Mouse (Mus musculus) heart, adult 18-20 months (tissue): ENCODE results near the gene Prss34. TPM values are rescaled to one million over a fixed set of nuclear protein-coding genes. Genes with fewer than 3 reads are reported as not detected.
A peak's percentile ranks its signal among the peaks of the same experiment; 100 is the strongest.

Experiments
- DNase-seq, 2 experiments: peaks; one replicate each; pipeline ENCODE4 v3.0.0; 2021 to 2022; ENCODE audit warnings: mixed read lengths in 1 of 2
- long read RNA-seq, 2 experiments: library from polyadenylated mRNA; stranded (forward); transcript quantifications; one replicate each; pipeline ENCODE4 v2.0.0; 2021
- total RNA-seq, 2 experiments: library from RNA; stranded (reverse); gene quantifications; 2 replicates each; pipeline ENCODE4 v1.2.3; 2021

The Prss34 gene
- under 1 TPM; 0.46 to 0.50 TPM for total RNA-seq
- long read RNA-seq, experiment 1: 0 reads
- long read RNA-seq, experiment 2: 0 reads

DNA sequence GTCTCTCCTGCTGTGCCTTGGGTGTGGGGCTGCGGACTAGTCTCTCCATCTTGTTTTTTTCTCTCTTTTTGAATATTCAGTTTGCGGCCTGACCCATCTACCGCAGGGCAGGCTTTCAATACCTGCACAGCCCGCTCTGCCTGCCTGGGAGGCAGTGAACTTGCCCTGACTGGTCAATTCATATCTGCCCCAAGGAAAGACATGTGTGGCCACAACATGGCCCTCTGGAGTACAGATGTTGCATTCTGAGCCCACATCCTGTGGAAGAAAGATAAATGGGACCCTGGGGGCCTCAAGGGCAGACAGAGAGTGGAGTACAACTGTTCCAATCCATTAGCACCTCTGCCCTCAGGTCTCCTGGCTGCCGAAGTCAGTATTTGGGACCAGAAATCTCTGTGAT lies at the start of gene Prss34:
Prss34 (plus strand) TSS at position 301 of the 400 bp plus-strand sequence.
- no peak for DNase-seq

DNA sequence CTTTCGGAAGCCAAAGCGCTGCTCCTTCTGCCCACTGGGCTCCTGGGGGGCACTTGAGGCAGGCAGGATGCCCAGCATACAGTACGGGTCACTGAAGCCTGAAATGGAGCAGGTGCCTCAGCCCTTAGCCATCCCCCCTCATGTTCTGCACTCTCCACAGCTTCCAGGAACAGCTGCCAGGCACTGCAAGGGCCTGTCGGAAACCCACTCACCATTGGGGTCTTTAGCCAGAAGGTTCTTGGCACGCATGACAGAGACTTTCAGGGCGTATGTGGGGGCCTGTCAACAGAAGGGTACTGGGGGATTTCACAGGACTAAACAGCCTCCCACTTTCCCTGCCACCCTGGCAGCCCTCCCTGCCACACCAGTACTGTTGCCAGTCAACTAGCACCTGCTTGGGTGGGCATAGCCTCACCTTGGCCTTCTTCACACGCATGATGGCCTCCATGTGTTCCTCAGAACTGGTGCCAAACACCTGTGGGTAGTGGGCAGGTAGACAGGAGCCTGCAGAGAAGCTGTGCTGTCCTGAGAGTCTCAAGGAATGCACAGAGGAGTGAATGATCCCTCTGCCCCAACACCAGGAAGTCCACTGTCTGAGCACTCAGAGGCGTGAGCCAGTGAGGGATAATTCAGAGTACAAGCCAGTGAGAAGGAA lies 47.9 kb upstream of the Prss34 start:
- no peak for DNase-seq

DNA sequence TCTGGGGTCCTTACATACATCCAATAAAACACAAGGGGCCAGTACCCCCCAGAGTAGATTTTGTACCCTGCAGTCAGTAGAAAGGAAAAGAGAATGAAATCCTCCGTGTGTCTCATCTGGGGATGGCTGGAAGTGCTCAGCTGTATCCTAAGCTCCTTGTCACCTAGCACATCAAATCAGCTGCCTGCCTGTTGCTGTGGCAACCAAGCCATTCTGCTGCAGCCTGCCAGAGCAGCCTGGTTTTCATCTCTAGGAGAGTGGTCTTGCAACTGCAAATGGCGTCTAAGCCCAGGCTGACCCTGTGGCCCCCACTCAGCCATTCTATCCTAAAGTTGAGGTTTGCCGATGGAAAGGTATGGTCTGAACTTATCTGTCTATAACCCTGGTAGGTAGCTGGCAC lies 45.6 kb upstream of the Prss34 start:
- DNase-seq: no peak

DNA sequence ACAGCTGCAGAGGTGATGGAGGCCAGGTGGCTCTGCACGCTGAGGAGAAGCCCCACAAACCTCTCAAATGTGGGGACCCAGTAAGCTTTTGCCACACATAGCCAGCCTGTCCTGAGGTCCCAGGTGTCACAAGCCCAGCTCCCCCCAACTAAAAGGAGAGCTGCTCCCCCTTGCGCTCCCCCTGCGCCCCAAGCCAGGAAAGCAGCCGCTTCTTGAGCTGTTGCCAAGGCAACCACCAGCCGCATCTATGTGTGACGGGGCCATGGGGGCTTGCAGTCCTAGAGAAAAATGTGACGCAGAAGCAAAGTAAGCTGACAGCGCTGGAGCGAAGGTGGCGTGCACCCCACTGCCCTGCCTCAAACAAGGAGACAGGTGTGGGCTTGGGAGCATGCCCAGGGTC lies 44.4 kb upstream of the Prss34 start:
- no peak for DNase-seq

DNA sequence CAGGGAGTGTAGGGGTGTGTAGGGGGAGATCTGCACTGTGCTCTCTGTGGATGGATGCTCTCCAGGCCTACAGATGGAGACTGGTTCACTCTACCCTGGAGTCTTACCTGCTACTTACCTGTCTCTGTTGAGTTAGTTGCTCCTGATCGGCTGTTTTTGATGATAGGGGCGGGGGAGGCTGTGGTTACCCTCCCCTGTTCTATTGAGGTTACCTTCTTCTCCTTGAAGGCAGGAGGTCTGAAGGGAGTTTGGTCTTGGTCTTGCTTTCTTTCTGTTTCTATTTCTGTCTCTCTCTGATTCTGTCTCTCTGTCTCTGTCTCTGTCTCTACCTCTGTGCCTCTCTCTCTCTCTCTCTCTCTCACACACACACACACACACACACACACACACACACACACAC lies 43.1 kb upstream of the Prss34 start:
- no peak for DNase-seq

DNA sequence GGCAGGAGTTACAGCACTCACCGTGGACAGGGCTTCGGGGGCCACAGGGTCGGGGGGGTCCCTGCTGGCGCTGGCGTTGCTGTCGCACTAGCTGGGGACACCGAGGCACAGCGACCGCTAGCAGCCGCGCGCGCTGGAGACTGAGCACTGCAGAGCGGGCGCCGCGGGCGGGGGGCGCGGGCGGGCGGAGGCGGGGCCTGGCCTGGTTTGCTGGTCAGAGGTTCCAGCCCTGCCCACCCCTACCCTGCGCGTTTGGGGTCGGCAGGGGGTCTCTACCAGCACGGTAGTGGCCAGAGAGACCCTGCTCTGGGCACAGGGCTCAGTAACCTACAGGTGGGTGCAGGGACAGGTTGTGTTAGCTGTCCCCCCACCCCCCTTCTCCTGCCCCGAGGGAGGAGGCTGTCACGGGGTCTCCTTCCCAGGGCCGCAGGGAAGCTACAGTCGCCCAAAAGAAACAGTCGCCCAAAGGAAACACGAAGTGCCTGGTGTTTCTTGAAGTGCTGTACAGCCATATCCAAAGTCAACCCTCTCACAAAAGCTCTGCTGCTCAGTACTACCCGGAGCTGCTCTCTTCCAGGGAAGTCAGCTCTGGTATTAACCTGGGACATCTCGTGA lies 41.9 kb upstream of the Prss34 start, which contains the start of gene Baiap3:
Baiap3 (minus strand) TSS at position 225 of the 615 bp plus-strand sequence.
- no peak for DNase-seq

DNA sequence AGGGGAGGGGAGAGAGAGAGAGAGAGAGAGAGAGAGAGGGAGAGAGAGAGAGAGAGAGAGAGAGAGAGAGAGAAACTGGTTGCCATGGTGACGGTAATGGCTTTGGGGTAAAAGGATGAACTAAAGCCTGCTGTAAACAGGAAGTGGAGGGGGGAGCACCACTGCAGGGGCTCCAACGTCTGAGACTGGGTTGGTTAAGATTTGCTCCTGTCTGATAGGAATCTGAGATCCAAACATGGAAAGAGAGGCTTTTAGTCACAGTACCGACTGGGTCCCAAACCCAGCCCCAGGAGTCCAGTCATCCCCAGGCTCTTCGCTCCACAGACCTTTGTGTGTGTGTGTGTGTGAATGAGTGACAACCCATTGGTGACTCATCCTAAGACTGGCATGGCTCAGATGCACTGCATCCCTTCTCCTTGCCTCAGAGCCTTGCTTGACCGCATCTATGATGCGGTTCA lies 40.4 kb upstream of the Prss34 start:
- no peak for DNase-seq

DNA sequence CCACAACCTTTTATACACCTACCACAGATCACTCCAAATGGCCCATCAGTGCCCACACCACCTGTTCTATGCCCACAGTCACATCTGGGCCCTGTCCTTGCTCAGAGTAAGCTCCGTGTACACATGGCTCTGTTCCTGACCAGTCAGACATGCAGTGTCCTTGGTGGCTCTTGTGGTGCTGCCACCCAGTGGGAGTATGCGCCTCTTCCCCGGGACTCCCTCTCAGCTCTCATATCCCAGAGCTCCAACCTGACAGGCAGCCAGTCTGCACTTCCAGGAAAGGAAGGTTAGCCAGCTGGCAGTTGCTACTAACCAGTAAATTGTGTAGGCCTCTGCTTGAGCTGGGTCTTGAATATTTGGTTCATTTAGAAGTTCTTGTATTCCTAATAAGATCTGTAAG lies 33.7 kb upstream of the Prss34 start:
- peak; percentile 60 to 78 for DNase-seq

DNA sequence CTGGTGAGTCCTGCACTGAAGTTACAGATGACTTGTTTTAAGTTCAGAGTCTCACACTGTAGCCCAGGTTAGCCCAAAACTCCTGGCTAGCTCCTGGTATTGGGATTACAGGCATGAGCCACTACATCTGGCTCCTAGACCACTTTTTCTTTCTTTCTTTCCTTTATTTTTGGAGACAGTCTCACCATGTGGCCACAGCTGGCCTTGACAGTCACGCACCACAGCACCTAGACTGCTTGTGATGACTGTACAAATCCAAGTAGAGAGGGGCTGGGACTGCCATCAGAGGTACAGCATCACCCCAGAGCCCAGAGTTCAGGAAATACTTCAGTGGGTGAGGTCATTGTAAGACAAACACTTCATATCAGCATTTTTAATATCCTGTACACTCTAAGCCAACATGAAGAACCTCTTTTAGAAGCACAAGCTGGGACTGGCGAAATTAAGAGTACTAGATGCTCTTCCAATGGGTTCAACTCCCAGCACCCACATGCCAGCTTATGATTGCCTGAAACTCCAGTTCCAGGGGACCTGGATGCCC lies 27.3 kb upstream of the Prss34 start:
- no peak for DNase-seq

DNA sequence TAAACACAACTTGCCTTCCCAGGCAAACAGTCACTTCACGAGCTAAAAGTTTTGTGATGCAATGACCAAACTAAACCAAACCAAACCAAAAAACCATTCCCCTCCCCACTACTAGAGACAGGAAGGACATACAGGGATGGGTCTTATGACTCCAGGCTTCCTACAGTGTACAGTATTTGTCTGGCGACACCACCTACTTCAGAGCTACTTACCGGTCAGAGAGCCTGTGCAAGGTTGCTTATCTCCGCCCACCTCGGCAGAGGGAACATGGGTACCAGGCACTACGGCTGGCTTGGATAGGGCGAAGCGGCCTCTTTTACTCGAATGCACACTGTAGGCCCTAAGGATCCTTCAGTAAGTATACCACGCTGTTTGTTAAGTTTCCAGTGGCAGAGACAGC lies 25.9 kb upstream of the Prss34 start:
- no peak for DNase-seq

DNA sequence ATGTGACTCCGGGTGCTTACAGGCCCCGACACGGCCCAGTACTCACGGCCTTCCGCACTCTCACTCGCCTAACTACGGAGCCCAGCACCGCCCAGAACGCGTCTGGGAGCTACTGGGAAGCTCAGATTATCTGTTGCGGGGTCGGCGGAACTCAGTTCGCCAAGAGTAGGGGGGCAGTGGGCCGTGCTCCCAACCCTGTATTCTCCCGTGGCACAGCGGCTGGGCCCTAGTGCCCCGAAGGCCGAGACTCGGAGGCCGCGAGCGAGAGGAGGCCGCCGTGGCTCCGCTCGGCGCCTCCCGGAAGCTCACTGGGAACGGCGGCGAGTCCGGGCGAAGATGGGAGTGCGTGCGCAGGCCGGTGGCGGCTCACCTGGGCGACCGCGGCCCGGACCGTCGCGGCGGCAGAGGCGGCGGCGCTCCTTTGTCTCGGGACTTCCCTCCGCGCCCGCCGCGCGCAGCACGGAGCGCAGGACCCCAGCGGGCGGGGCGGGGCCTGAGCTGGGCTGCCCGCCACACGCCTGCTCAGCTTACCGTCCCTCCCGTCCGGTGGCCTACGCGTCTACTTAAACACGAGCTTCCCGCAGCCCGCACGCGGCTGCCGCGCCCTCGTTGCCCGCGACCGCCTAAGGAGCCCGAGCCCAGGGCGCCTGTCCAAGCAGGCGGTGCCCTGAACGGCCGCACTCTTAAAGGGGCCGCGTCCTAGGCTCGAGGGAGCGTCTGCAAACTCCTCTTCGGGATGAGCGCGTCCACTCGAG lies 25.1 kb upstream of the Prss34 start:
- DNase-seq: peak in 1 of 2 experiments; percentile 93

DNA sequence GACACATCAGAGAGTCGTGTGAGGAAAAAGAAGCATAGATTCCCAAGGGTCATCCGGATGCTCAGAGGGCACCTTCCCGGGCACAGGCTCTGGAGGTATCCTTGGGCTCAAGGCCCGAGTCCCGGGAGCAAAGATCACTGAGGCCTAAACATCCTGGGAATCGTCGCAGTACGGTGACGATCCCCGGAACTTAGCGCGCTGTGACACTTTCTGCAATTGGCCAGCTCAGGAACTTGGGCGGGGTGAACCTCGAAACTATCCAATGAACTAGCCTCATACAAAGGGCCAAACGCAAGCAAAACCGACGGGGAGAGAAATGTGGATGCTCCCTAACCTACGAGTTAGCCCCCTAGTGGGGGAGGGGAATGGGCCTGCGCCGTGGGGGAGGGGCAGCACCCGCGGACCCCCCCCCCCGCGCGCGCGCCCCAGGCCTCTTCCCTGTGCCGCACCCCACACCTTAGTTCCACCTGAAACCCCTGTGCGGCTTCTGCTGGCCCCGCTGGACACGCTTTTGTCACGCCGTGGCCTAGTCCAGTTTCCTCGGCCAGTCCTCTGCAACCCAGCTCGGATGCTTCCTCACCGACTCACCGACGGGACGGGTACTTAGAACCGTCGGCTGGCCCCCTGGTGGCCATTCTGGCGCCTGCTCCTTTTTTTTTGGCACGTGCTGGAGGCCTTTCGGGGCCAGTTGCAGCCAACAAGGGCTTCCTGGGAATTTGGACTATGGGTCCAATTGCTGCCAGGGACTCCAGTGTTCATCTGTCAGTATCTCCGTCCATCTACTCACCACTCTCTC lies 24.3 kb upstream of the Prss34 start:
- DNase-seq: peak; percentile 97 to 99

DNA sequence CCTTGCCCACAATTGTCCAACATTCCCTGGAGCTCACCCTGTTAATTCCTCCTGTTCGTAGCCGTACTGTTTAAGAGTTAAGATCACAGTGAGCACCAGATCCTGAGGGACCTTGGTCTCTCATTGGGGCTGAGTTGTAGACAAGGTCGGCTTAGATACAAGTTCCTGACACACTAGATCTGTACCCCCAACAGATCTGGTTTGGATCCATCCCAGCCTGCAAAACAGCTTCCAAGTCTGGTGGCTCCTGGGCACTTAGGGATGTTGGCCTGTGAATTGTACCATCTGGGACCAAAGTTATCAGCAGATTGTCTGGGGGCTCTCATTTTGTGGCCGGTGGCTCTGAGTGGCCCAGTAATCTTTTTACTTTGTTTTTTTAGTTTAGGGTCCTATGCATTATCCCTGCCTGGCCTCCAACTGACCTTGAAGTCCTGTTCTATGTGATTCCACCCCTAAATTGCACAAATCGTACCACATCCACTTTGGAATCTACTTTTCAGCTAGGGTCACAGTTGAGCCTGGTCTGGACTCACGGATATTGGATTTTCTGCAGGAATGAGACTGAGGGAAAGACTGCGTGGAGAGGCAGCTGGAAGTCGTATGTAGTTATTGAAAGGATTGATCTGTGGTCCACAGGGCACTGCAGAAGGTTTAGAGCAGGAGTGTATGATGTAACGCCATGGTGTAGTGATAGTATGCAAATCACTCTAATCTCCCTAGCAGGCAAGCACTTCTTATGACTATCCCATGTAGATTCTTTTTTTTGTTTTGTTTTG lies 23.4 kb upstream of the Prss34 start, which contains the start of gene Ube2i:
Ube2i (minus strand) TSS at position 52 of the 776 bp plus-strand sequence.
- DNase-seq: no peak

DNA sequence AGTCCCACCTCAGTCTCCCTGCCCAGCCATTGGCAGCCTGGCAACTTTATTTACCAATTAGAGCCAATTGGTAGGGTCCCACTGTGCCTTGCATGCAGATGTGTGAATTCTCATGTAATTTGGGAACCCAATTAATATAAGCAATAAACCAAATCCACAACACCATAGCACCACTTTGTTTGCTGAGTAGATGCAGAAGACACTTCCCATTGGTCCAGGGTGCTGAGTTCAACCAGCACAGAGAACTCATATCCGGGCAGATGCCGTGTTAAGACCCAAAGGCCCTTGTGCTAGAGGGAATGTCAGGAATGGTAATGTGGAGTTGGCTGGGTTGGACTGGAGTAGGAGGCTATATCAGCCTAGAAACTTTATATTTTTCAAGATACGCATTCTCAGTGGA lies 22.4 kb upstream of the Prss34 start:
- DNase-seq: no peak

DNA sequence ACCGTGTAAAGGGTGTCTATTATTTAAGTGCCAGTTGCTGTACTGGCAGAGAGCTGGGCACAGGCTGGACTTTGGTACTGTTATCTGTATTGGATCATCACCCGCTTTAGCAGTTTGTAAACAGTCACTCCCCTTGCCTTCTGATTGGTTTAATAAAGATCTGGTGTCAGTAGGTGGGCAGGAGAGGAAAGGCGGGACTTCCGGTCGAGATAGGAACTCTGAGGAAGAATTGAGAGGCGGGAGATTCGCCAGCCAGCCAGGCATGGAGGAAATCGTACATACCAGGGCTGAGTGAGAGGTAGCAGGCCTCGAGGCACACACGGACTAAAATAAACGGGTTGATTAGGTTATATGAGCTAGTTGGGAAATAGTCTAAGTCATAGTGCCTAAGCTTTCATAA lies 16.1 kb upstream of the Prss34 start:
- DNase-seq: peak; percentile 43 to 72

DNA sequence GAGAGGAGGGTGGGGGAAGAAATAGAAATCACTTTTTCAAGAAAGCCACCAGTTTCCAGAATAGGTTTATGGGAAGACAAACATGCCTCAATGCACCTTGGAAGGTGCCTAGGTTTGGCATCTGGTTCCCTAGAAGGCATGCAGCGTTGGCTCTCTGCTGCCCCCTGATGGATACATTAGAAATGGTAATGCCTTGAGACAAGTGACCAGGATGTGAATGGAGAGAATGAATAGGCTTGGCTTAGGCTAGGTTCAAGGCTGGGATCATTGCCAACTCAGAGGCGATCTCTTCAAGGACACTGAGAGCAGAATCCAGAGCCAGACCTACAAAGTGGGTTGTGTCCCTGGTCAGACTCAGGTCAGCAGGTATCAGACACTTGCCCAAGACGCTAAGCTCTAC lies 13.2 kb upstream of the Prss34 start:
- DNase-seq: peak; percentile 67 to 82

DNA sequence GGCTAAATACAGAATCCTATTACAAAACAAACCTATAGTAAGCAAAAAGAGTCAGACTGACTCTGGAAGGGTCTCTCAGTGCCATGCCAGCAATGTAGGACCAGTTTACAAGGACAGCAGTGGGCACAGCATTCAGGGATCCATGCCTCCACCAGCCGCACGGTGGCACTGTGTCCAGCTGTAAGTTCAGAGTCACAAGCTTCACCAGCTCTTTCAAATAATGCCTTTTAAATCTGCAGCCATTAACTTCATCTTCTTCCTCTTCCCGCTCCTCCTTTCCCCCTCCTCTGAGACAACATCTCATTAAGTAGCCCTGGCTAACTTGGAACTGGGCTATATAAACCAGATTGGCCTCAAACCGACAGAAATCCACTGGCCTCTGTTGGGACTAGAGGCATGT lies 9.4 kb upstream of the Prss34 start:
- peak; percentile 25 to 42 for DNase-seq

DNA sequence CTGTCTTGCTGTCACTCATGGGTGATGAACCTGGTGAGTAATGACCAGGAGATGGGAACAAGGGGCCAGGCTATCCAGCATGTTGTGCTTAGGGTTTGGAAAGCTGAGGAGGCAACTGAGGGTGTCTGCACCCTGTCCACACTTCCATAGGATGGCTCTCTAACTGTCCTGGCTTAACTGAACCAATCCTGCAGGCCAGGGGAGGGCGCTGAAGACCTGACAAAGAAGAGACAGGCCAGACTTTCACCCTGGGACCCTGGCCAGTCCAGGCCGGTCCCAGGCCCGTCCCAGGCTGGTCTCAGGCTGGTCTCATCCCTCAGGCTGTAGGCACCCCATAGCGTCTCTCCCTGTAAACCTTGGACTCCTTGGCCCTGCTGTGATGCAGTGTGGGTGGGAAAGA lies 7.8 kb upstream of the Prss34 start:
- no peak for DNase-seq

DNA sequence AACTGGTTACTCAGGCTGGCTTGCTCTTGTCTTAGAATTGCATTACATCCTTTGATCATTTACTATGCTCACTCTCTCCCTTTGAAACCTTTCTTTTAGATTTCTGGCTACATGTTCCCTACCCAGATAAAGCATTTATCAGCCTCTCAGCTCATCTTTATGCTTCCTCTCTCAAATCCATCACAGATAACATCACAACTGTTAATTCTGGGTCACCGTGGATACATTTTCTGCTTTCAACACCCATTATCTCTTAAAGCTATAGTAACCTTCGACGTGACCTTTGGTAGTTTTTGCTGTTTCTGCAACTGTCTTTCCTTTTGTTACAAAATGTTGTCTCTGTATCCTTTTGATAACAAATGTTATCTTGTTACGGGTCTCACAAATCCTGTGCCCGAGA lies 4.7 kb upstream of the Prss34 start:
- DNase-seq: no peak

DNA sequence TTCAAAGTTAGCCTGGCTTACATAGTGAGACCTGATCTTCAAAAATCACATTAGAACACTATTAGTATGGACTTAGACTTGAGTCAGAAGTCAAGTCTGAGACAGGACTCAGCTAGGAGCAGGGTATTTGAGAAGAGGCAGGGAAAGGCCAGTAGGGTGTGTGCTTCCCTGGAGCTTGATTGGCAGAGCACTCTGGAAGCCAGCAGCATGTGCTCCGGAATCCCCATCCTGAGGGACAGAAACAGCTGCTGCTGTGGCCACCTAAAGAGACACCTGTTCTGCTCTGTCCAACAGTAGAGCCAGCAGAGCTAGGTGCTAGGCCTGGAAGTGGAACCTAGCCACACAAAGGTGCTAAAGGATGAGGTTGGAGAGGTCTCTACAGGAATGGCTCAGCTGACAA lies 4.1 kb upstream of the Prss34 start:
- DNase-seq: no peak

DNA sequence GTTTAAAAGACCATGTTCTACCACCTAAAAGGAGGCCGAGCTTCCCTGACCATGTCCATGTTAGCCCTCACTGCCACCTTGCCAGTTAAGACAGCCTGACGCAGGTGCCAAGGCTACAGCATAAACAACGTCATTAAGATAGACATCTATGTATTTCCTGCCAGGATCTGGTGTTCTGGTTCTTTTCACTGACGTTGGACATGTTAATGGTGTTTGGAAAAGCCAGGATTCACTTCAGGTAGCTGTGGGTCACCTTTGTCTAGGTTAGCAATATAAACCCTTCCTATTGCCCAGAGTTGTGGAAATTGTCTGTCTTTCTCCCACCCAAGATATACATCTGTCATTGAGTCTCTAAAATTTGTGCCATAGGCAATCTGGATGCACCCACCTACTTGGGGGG lies 10.2 kb downstream of the Prss34 start, which contains the start of gene Prss28:
Prss28 (plus strand) TSS at position 301 of the 400 bp plus-strand sequence.
- DNase-seq: no peak
